Mouse (Mus musculus): ENCODE measurements around the gene Pak3.

GRCm38 (mm10) chrX:143520195-143520594 is 1.8 kb downstream of the Pak3 start:
- TF ChIP-seq CTCF (IDR thresholded peaks at IDR 0.05; ENCODE audit: low read depth) (no peak), EP300 (IDR thresholded peaks at IDR 0.05; ENCODE audit: low read depth) (no peak)
